Mouse (Mus musculus) CH12.LX (cell line): Measurements from ENCODE around the gene Zfp787. TPM values are rescaled to one million over a fixed set of nuclear protein-coding genes. Genes with fewer than 3 reads are reported as not detected.

Experiments used
- DNase-seq: peaks from one replicate; pipeline ENCODE4 v3.0.0-alpha.2; 2013; ENCODE audit errors: extremely low read depth
- H3K27ac ChIP-seq: 2 replicates; pipeline ENCODE4 v1.5.1; 2012; ENCODE audit warnings: low read depth, mild to moderate bottlenecking, control low read depth, moderate library complexity; ENCODE audit not compliant: insufficient read depth
- H3K27me3 ChIP-seq: replicated peaks from 2 replicates; pipeline ENCODE3; 2012; ENCODE audit warnings: inconsistent platforms
- H3K36me3 ChIP-seq, 2 experiments: replicated peaks in 1 of 2; 2 replicates each; pipeline versions ENCODE3 to v1.6.1; 2012; ENCODE audit warnings: inconsistent platforms in 1 of 2, low read length in 1 of 2, mild to moderate bottlenecking in 1 of 2, mixed read lengths in 1 of 2, moderate library complexity in 1 of 2; ENCODE audit not compliant: control insufficient read depth in 1 of 2, insufficient read depth in 1 of 2
- H3K4me1 ChIP-seq, 2 experiments: 2 replicates each; pipeline ENCODE4 v1.6.1; 2012; ENCODE audit warnings: inconsistent platforms in 1 of 2, moderate library complexity in 1 of 2; ENCODE audit not compliant: insufficient read depth in 2 of 2, control insufficient read depth in 1 of 2
- H3K4me2 ChIP-seq: 2 replicates; pipeline ENCODE4 v1.6.1; 2012; ENCODE audit warnings: low read depth, mild to moderate bottlenecking, control low read depth; ENCODE audit not compliant: poor library complexity, insufficient read depth, severe bottlenecking
- H3K4me3 ChIP-seq, 3 experiments: fragments of 150-350 bp in 1 of 3; sonication (generic) in 1 of 3; replicated peaks in 1 of 3; 2 replicates each; pipeline versions ENCODE3 to v1.5.1; 2011 to 2012; ENCODE audit warnings: low read depth in 2 of 3, low read length in 2 of 3, mild to moderate bottlenecking in 2 of 3, moderate library complexity in 2 of 3, control low read depth in 1 of 3, improper control_type of control experiment in 1 of 3, inconsistent platforms in 1 of 3, mixed read lengths in 1 of 3; ENCODE audit not compliant: poor library complexity in 1 of 3
- H3K79me2 ChIP-seq: replicated peaks from 2 replicates; pipeline ENCODE4 v1.6.1; 2012; ENCODE audit warnings: mild to moderate bottlenecking, moderate library complexity; ENCODE audit not compliant: control insufficient read depth, poor library complexity, insufficient read depth, severe bottlenecking; ENCODE audit errors: extremely low read depth
- H3K9ac ChIP-seq: 2 replicates; pipeline ENCODE4 v1.6.1; 2012; ENCODE audit warnings: low read depth, mild to moderate bottlenecking, control low read depth, moderate library complexity; ENCODE audit not compliant: insufficient read depth
- H3K9me3 ChIP-seq: replicated peaks from 2 replicates; pipeline ENCODE3; 2012; ENCODE audit warnings: low read length, inconsistent platforms, mixed read lengths
- BHLHE40 ChIP-seq: IDR thresholded peaks from 2 replicates; pipeline ENCODE4 v1.6.1; 2011; ENCODE audit warnings: mild to moderate bottlenecking, low read depth, low read length, improper control_type of control experiment
- CHD2 ChIP-seq: IDR thresholded peaks from 2 replicates; pipeline ENCODE4 v1.6.1; 2011; ENCODE audit warnings: low read length, improper control_type of control experiment
- CTCF ChIP-seq, 2 experiments: IDR thresholded peaks in 1 of 2; conservative IDR thresholded peaks in 1 of 2; 2 replicates each; pipeline ENCODE4 v1.5.1; 2011 to 2012; ENCODE audit warnings: low read depth in 2 of 2, low read length in 2 of 2, improper control_type of control experiment in 1 of 2, inconsistent platforms in 1 of 2, mild to moderate bottlenecking in 1 of 2, moderate library complexity in 1 of 2
- ETS1 ChIP-seq: conservative IDR thresholded peaks from 2 replicates; pipeline ENCODE4 v1.6.1; 2012; ENCODE audit warnings: low read depth, mild to moderate bottlenecking, inconsistent platforms, low read length, improper control_type of control experiment, moderate library complexity
- GABPA ChIP-seq: IDR thresholded peaks from 2 replicates; pipeline ENCODE4 v1.6.1; 2012; ENCODE audit warnings: low read depth, low read length, improper control_type of control experiment, inconsistent platforms; ENCODE audit not compliant: insufficient replicate concordance
- HCFC1 ChIP-seq: IDR thresholded peaks from 2 replicates; pipeline ENCODE4 v1.6.1; 2012; ENCODE audit warnings: low read depth, mild to moderate bottlenecking, inconsistent platforms, low read length, improper control_type of control experiment
- JUN ChIP-seq: IDR thresholded peaks from 2 replicates; pipeline ENCODE4 v1.6.1; 2011; ENCODE audit warnings: low read depth, mild to moderate bottlenecking, low read length, improper control_type of control experiment, moderate library complexity; ENCODE audit not compliant: insufficient read depth
- JUND ChIP-seq: conservative IDR thresholded peaks from 2 replicates; pipeline ENCODE4 v1.6.1; 2011; ENCODE audit warnings: low read depth, low read length, improper control_type of control experiment
- MAFK ChIP-seq: IDR thresholded peaks from 2 replicates; pipeline ENCODE4 v1.6.1; 2011; ENCODE audit warnings: low read length, improper control_type of control experiment; ENCODE audit not compliant: insufficient replicate concordance
- MAX ChIP-seq: IDR thresholded peaks from 2 replicates; pipeline ENCODE4 v1.6.1; 2011; ENCODE audit warnings: low read length, improper control_type of control experiment
- MEF2A ChIP-seq: IDR thresholded peaks from 2 replicates; pipeline ENCODE4 v1.6.1; 2014; ENCODE audit warnings: low read depth, mild to moderate bottlenecking, inconsistent platforms, low read length, improper control_type of control experiment, borderline replicate concordance
- MXI1 ChIP-seq: IDR thresholded peaks from 2 replicates; pipeline ENCODE4 v1.6.1; 2011; ENCODE audit warnings: mild to moderate bottlenecking, low read depth, low read length, improper control_type of control experiment
- MYC ChIP-seq: IDR thresholded peaks from 2 replicates; pipeline ENCODE4 v1.6.1; 2011; ENCODE audit warnings: low read depth, mild to moderate bottlenecking, improper control_type of control experiment, low read length
- NELFE ChIP-seq: IDR thresholded peaks from 2 replicates; pipeline ENCODE4 v1.6.1; 2011; ENCODE audit warnings: low read depth, low read length, improper control_type of control experiment
- NRF1 ChIP-seq: IDR thresholded peaks from 2 replicates; pipeline ENCODE4 v1.6.1; 2014; ENCODE audit warnings: low read depth, mild to moderate bottlenecking, inconsistent platforms, low read length, improper control_type of control experiment, moderate library complexity
- PAX5 ChIP-seq: IDR thresholded peaks from 2 replicates; pipeline ENCODE4 v1.6.1; 2012; ENCODE audit warnings: low read length, inconsistent platforms, mixed read lengths
- POLR2AphosphoS2 ChIP-seq: IDR thresholded peaks from 2 replicates; pipeline ENCODE4 v1.6.1; 2011; ENCODE audit warnings: low read depth, low read length, improper control_type of control experiment
- RCOR1 ChIP-seq: conservative IDR thresholded peaks from 2 replicates; pipeline ENCODE4 v1.6.1; 2012; ENCODE audit warnings: low read depth, mild to moderate bottlenecking, inconsistent platforms, low read length, improper control_type of control experiment
- SIN3A ChIP-seq: IDR thresholded peaks from 2 replicates; pipeline ENCODE4 v1.6.1; 2012; ENCODE audit warnings: low read length, improper control_type of control experiment, inconsistent platforms
- SMC3 ChIP-seq: IDR thresholded peaks from 2 replicates; pipeline ENCODE4 v1.6.1; 2011; ENCODE audit warnings: low read depth, low read length, improper control_type of control experiment
- TBP ChIP-seq: conservative IDR thresholded peaks from 2 replicates; pipeline ENCODE4 v1.6.1; 2011; ENCODE audit warnings: low read depth, low read length, improper control_type of control experiment
- TCF12 ChIP-seq: IDR thresholded peaks from 2 replicates; pipeline ENCODE4 v1.6.1; 2014; ENCODE audit warnings: low read depth, mild to moderate bottlenecking, inconsistent platforms, low read length, improper control_type of control experiment
- USF2 ChIP-seq: conservative IDR thresholded peaks from 2 replicates; pipeline ENCODE4 v1.6.1; 2011; ENCODE audit warnings: low read depth, low read length, improper control_type of control experiment
- ZKSCAN1 ChIP-seq: IDR thresholded peaks from 2 replicates; pipeline ENCODE4 v1.6.1; 2012; ENCODE audit warnings: low read depth, inconsistent platforms, low read length, improper control_type of control experiment, borderline replicate concordance
- ZNF384 ChIP-seq: IDR thresholded peaks from 2 replicates; pipeline ENCODE4 v1.6.1; 2012; ENCODE audit warnings: low read depth, low read length, improper control_type of control experiment, inconsistent platforms
- dilution Hi-C: fragments of 300-500 bp; cut with MboI; formaldehyde crosslinking; loops from 2 replicates; pipeline ENCODE4 v1.14.3; 2020; ENCODE audit warnings: low sequenced_read_pairs; ENCODE audit not compliant: extremely low pct_unique_long_range_greater_than_20kb, extremely low pct_ligation_motif_present
- in situ Hi-C: fragments of 300-500 bp; cut with MboI; formaldehyde crosslinking; loops from 3 replicates; pipeline ENCODE4 v1.14.3; 2019; ENCODE audit warnings: low sequenced_read_pairs, low pct_ligation_motif_present, low pct_unique_long_range_greater_than_20kb, mixed read lengths
- polyA plus RNA-seq: library from polyadenylated mRNA; unstranded; fragments of >175 nt; gene quantifications from 2 replicates; pipeline ENCODE4 v1.2.1, GENCODE M21; 2012; ENCODE audit warnings: low read depth; ENCODE audit not compliant: insufficient read length
- total RNA-seq, 2 experiments: library from RNA; depleted of rRNA; stranded (reverse); fragments of 300-350 nt in 1 of 2; fragments of >200 nt in 1 of 2; gene quantifications; 2 replicates each; pipeline ENCODE4 v1.2.3; 2012 to 2014

Zfp787 gene
- total and polyA plus RNA-seq, 3 experiments = 19.0 to 28.3 (median 22.1) TPM

DNA sequence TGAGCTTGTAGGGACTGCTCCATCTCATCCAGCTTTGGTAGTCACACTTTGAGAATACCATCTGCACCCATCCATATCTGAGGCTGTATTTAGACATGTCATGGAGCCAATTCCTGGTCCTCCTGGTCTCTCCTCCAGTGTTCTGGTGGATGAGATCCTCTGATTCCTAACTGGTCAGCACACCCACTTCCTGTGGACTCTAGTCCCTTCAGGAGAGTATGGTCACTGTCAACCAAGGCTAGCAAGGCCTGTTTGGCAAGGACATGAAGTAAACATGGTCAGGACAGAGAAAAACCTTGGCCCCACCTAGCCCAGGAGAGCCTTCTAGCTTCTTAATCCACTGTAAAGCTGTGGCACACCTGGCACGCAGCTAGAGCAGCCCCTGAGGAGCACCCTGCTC, 4.5 kb downstream of the Zfp787 start:
- Histone ChIP-seq H3K4me1 (peaks cover 25 to 84% of the 10 kb centered on the region in 2 experiments), H3K27ac (no peak overlapping the region), H3K9me3 (no peaks in the 10 kb centered on the region), H3K4me2 (0 out of 2 replicates have a peak overlapping the region, but pooled peaks have one; percentile 23), H3K79me2 (peaks cover 86% of the 10 kb centered on the region), H3K9ac (no peak overlapping the region), H3K4me3 (no peak overlapping the region), H3K27me3 (no peaks in the 10 kb centered on the region), H3K36me3 (peaks cover 0 to 24% of the 10 kb centered on the region in 2 experiments)
- dilution Hi-C loops = no loop called here
- in situ Hi-C loops = no loop called here
- TF ChIP-seq MXI1 (no peak), TCF12 (no peak), ETS1 (no peak), TBP (no peak), MAFK (no peak), PAX5 (no peak), SMC3 (no peak), RCOR1 (no peak), MEF2A (no peak), CHD2 (no peak), ZNF384 (no peak), ZKSCAN1 (no peak)
- no peak for DNase-seq

DNA sequence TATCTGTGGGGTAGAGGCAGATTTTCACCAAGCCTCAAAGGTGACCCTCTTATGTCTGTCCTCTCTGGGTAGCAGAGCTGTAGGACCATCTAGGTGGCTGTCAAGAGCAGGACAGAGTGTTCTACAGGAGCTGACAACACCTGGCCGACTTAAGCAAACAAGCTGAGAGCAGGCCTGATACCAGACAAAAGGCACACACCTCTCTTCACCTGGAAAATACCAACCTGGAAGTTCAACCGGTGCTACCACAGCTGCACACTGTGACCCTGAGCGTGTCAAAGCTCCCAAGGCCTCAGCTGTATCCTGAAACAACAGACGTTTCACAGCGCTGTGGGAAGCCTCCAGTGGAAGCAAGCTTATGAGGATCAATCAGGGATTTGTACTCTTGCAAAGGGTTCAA, 8.1 kb downstream of the Zfp787 start:
- H3K9ac ChIP-seq = no peak overlapping the region
- no peak overlapping the region for H3K4me3 ChIP-seq
- peaks cover 14 to 86% of the 10 kb centered on the region in 2 experiments for H3K4me1 ChIP-seq
- no peaks in the 10 kb centered on the region for H3K27me3 ChIP-seq
- TF ChIP-seq POLR2AphosphoS2 (no peak), ZNF384 (no peak), SMC3 (no peak), BHLHE40 (no peak), MAX (no peak), SIN3A (no peak)
- no peaks in the 10 kb centered on the region for H3K9me3 ChIP-seq
- peaks cover 2 to 44% of the 10 kb centered on the region in 2 experiments for H3K36me3 ChIP-seq
- dilution Hi-C loops (no loop called here), in situ Hi-C loops (no loop called here)
- no peak for DNase-seq
- no peak overlapping the region for H3K27ac ChIP-seq
- H3K4me2 ChIP-seq = no peak overlapping the region
- peaks cover 92% of the 10 kb centered on the region for H3K79me2 ChIP-seq

DNA sequence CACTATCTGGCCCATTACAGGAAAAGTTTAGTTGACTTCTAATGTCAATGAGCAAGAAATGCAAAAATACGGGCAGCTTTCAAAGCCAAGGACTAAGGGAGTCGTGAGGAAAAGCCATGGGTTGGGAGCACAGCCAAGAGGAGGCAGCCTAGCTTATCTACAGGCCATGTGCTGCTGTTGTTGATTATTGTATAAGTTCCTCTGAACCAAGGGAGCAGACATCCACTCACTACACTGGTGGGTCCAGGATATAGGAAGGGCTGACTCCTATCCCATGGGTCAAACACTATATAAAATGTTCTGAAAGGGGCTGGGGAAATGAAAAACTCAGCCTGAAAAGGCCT, 8.8 kb downstream of the Zfp787 start:
- Histone ChIP-seq H3K4me2 (no peak overlapping the region), H3K27ac (no peak overlapping the region), H3K4me1 (peaks cover 14 to 82% of the 10 kb centered on the region in 2 experiments), H3K79me2 (peaks cover 87% of the 10 kb centered on the region), H3K27me3 (no peaks in the 10 kb centered on the region), H3K9me3 (no peaks in the 10 kb centered on the region), H3K36me3 (peaks cover 5 to 45% of the 10 kb centered on the region in 2 experiments), H3K9ac (no peak overlapping the region), H3K4me3 (no peak overlapping the region)
- in situ Hi-C loops = no loop called here
- TF ChIP-seq NELFE (no peak), SMC3 (no peak), JUN (no peak), MAX (no peak), TBP (no peak), GABPA (no peak), MYC (no peak), CTCF (conservative IDR thresholded peaks at IDR 0.05 in 1 of 2, IDR thresholded peaks at IDR 0.05 in 1 of 2; ENCODE audit: low read depth in 2 of 2, low read length in 2 of 2) (no peak), HCFC1 (no peak), PAX5 (no peak), MEF2A (no peak), USF2 (no peak), CHD2 (no peak), JUND (no peak), NRF1 (no peak), RCOR1 (no peak)
- no peak for DNase-seq
- dilution Hi-C loops = no loop called here
